Mouse (Mus musculus) midbrain, embryonic 11.5 days (tissue): ENCODE data around the gene Bend4. TPM values are rescaled to one million over a fixed set of nuclear protein-coding genes. Genes with fewer than 3 reads are reported as not detected.

Experiments
- ATAC-seq: fragments of 200-750 bp; cut with Nextera tagmentation; 2 replicates; pipeline ENCODE4 v1.8.0; 2017; ENCODE audit warnings: moderate TSS enrichment, moderate library complexity; ENCODE audit not compliant: low FRiP score
- DNase-seq: peaks from one replicate; pipeline ENCODE4 v3.0.0; 2015; ENCODE audit warnings: low spot score; ENCODE audit errors: missing footprints
- H3K27ac ChIP-seq: fragments of 300-500 bp; sonication (generic); 2 replicates; pipeline ENCODE4 v1.5.1; 2014; ENCODE audit warnings: low read depth, low read length
- H3K27me3 ChIP-seq: fragments of 300-500 bp; sonication (generic); 2 replicates; pipeline ENCODE4 v1.6.1; 2014; ENCODE audit warnings: mild to moderate bottlenecking, low read length, moderate library complexity, mixed read lengths; ENCODE audit not compliant: control insufficient read depth, insufficient read depth
- H3K36me3 ChIP-seq: fragments of 300-500 bp; sonication (generic); 2 replicates; pipeline ENCODE4 v1.6.1; 2014; ENCODE audit warnings: mild to moderate bottlenecking, low read length, moderate library complexity, mixed read lengths; ENCODE audit not compliant: control insufficient read depth, insufficient read depth
- H3K4me1 ChIP-seq: fragments of 300-500 bp; sonication (generic); 2 replicates; pipeline ENCODE4 v1.6.1; 2014; ENCODE audit warnings: low read length; ENCODE audit not compliant: control insufficient read depth, insufficient read depth
- H3K4me2 ChIP-seq: fragments of 300-500 bp; sonication (generic); 2 replicates; pipeline ENCODE4 v1.6.1; 2014; ENCODE audit warnings: mild to moderate bottlenecking, moderate library complexity
- H3K4me3 ChIP-seq: fragments of 300-500 bp; sonication (generic); 2 replicates; pipeline ENCODE4 v1.5.1; 2014; ENCODE audit warnings: low read depth, low read length
- H3K9ac ChIP-seq: fragments of 300-500 bp; sonication (generic); 2 replicates; pipeline ENCODE4 v1.6.1; 2014; ENCODE audit warnings: low read length
- H3K9me3 ChIP-seq: fragments of 300-500 bp; sonication (generic); 2 replicates; pipeline ENCODE4 v1.6.1; 2016; ENCODE audit warnings: low read length; ENCODE audit not compliant: control insufficient read depth
- WGBS: fragments of 180-500 bp; shearing (Covaris S2); extraction: QIAGEN DNeasy Blood & Tissue Kit; methylation state at CpG from one replicate; pipeline ENCODE4 v1.1.7; 2014; 5-methylcytosine and 5-hydroxymethylcytosine counted together
- polyA plus RNA-seq: library from polyadenylated mRNA; unstranded; fragments of >200 nt; fragmentation: Nextera tagmentation; extraction: Ambion mirVana; gene quantifications from 2 replicates; pipeline ENCODE4 v1.2.1, GENCODE M21; 2014

Bend4 gene
- polyA plus RNA-seq, 1 experiment from 2014 or later = 10.8 TPM

GRCm38 (mm10) chr5:67362931-67363330 is 65.2 kb downstream of the Bend4 start:
- H3K27ac ChIP-seq = no peak overlapping the region
- H3K36me3 ChIP-seq = no peaks in the 10 kb centered on the region
- H3K9ac ChIP-seq = no peak overlapping the region
- DNase-seq = no peak
- H3K9me3 ChIP-seq = no peaks in the 10 kb centered on the region
- 88% methylated on average over 2 of the region's 2 CpGs for WGBS
- no peaks in the 10 kb centered on the region for H3K27me3 ChIP-seq
- no peaks in the 10 kb centered on the region for H3K4me1 ChIP-seq
- no peak overlapping the region for H3K4me2 ChIP-seq
- ATAC-seq = no peak
- H3K4me3 ChIP-seq = no peak overlapping the region

DNA sequence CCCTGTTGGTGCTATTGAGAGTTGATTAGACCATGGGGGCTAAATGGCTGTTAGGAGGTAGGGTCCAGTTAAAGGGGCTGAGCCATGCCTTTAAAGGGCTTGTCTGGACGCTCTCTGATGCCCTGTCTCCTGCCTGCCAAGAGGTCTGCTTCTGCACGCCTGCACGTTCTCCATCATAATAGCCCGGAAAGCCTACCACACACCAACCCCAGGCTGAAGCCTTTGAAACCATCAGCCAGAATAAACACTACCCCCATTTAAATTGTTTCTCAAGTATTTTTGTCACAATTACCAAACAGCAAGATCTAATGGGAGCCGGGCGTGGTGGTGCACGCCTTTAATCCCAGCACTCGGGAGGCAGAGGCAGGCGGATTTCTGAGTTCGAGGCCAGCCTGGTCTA is 65.8 kb downstream of the Bend4 start:
- WGBS = 98% methylated on average over 10 of the region's 10 CpGs
- H3K9me3 ChIP-seq = no peaks in the 10 kb centered on the region
- DNase-seq (no peak), ATAC-seq (no peak)
- no peak overlapping the region for H3K9ac ChIP-seq
- no peak overlapping the region for H3K27ac ChIP-seq
- no peak overlapping the region for H3K4me2 ChIP-seq
- H3K4me1 ChIP-seq = no peaks in the 10 kb centered on the region
- H3K4me3 ChIP-seq = no peak overlapping the region
- no peaks in the 10 kb centered on the region for H3K27me3 ChIP-seq
- no peaks in the 10 kb centered on the region for H3K36me3 ChIP-seq

DNA sequence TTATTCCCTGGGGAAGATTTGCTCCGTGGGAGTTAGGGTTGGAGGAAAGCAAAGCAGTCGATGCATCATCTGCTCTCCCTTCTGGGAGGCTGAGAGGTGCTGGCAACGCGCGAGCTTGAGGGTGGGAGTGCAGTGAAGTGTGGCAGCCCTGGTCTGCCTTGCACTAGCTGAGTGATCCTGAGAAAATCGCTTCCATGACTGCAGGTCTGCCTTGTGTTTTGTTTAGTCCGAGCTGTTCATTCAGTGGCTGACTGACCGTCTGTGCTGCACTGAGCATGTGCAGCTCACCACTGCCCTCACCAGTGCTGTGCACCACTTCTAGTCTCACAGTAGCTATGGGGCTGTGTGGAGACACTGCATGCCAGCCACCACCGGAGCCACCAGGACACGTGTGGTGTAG is 79.2 kb downstream of the Bend4 start:
- DNase-seq = no peak
- no peak for ATAC-seq
- H3K27me3 ChIP-seq = no peaks in the 10 kb centered on the region
- H3K4me1 ChIP-seq = no peaks in the 10 kb centered on the region
- 80% methylated on average over 10 of the region's 10 CpGs for WGBS
- no peaks in the 10 kb centered on the region for H3K9me3 ChIP-seq
- no peak overlapping the region for H3K4me3 ChIP-seq
- no peak overlapping the region for H3K4me2 ChIP-seq
- H3K9ac ChIP-seq = no peak overlapping the region
- peaks cover 11% of the 10 kb centered on the region for H3K36me3 ChIP-seq
- H3K27ac ChIP-seq = no peak overlapping the region

DNA sequence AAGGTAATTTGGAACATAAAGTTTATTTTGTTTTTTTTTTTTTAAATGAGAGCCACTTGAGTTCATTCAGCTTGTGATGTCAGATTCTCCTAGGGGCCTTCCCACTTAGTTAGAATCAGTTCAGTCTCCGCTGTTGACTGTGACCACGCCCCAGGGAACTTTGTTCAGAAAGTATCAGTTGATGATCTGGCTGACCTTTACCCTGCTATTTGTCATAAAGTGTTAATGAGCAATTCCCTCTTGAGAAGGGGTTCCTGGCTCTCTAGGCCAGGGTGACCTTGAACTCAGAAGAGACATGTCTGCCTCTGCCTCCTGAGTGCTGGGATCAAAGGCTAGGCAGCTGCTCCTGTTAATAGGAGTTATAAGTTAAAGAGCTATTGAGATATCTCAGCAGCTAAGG is 81.0 kb downstream of the Bend4 start:
- H3K36me3 ChIP-seq = peaks cover 7% of the 10 kb centered on the region
- 98% methylated on average over 2 of the region's 2 CpGs for WGBS
- H3K9me3 ChIP-seq = no peaks in the 10 kb centered on the region
- H3K4me1 ChIP-seq = no peaks in the 10 kb centered on the region
- H3K9ac ChIP-seq = no peak overlapping the region
- no peak overlapping the region for H3K27ac ChIP-seq
- H3K4me3 ChIP-seq = no peak overlapping the region
- no peak for DNase-seq
- H3K27me3 ChIP-seq = no peaks in the 10 kb centered on the region
- H3K4me2 ChIP-seq = no peak overlapping the region
- no peak for ATAC-seq

Other genes starting within 250 kb of the Bend4 start
- gene Tmem33, start 167.7 kb downstream of the Bend4 start, polyA plus RNA-seq = 120 and 121 TPM in 2 replicates
- gene Slc30a9, start 121.4 kb downstream of the Bend4 start, polyA plus RNA-seq = 171 and 182 TPM in 2 replicates
- 22.5 and 23.1 TPM in 2 replicates for gene Shisa3, start 179.6 kb upstream of the Bend4 start, polyA plus RNA-seq